Mouse (Mus musculus): ENCODE measurements around the gene Pkd2. TPM values are rescaled to one million over a fixed set of nuclear protein-coding genes. Genes with fewer than 3 reads are reported as not detected.

The Pkd2 gene
- total and polyA plus RNA-seq, 2 experiments: 5.7 to 11.2 TPM

DNA sequence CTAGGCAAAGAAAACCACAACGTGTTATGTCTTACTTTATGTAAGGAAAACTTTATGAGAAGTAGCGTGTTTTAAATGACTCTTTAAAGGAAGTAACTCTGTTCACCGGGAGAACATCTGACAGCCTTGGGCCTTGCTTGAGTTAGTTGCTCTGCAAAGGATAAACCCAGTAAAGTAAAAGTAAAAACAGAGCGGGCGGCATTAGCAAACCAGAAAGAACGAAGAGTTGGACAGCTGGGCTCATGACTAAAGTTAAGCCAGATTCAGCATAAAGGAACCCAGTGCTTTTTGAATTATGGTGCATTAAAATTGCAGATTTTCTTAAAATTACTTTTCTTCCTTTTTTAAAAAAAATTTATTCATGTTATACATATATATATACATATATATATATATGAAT, 4.7 kb upstream of the Pkd2 start:
- TF ChIP-seq POLR2A (IDR thresholded peaks at IDR 0.05; ENCODE audit: extremely low read depth, insufficient read depth, low read length): no peak
- TF ChIP-seq CTCF (IDR thresholded peaks at IDR 0.05; ENCODE audit: low read depth, low read length): no peak

DNA sequence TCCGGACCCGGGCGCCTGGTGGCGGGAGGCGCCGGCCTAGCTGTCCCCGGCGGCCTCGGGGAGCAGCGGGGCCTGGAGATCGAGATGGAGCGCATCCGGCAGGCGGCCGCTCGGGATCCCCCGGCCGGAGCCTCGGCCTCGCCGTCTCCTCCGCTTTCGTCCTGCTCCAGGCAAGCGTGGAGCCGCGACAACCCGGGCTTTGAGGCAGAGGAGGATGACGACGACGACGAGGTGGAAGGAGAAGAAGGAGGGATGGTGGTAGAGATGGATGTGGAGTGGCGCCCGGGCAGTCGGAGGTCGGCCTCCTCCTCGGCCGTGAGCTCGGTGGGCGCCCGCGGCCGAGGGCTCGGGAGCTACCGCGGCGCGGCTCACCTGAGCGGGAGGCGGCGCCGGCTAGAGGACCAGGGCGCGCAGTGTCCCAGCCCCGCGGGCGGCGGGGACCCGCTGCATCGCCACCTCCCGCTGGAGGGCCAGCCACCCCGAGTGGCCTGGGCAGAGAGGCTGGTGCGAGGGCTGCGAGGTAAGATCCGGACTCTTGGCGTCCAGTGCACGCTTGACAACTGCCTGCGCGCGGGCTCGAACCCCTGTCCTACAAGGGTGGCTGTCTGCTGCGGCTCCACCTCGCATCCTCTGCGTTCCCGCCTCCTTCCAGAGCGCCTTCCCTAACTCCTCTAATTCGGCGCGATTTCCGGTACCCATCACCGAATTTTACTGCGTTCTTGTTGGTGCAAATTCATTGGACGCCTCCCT, 631 bp downstream of the Pkd2 start:
- Histone ChIP-seq H3K79me2 (ENCODE audit: control insufficient read depth, insufficient read depth, low read length) (peaks cover 7% of the 10 kb centered on the region; the same call in 1 of the 2 replicates), H3K36me3 (ENCODE audit: control insufficient read depth, insufficient read depth, low read length) (no peaks in the 10 kb centered on the region), H3K27ac (replicated peaks; ENCODE audit: insufficient read depth, low read depth, low read length) (peak overlapping the region; percentile 40), H3K4me1 (ENCODE audit: control insufficient read depth, insufficient read depth, low read length) (peaks cover 5% of the 10 kb centered on the region; the same call in 1 of the 2 replicates), H3K9ac (ENCODE audit: low read depth, low read length) (peak overlapping the region; percentile 91), H3K4me3 (ENCODE audit: insufficient read depth, low read depth, low read length) (peak overlapping the region; percentile 98), H3K27me3 (ENCODE audit: control insufficient read depth, insufficient read depth, low read length) (no peaks in the 10 kb centered on the region)
- WGBS: 1% methylated on average over 81 of the region's 82 CpGs
- no peak for TF ChIP-seq CTCF (IDR thresholded peaks at IDR 0.05; ENCODE audit: low read depth, low read length)
- no peak for TF ChIP-seq POLR2A (IDR thresholded peaks at IDR 0.05; ENCODE audit: extremely low read depth, insufficient read depth, low read length)
- peak; percentile 24 for DNase-seq (ENCODE audit: extremely low read depth, low read depth, low spot score)

More for the DNA sequence above, 4.7 kb upstream of the Pkd2 start:
- H3K9ac ChIP-seq (ENCODE audit: low read depth, low read length): no peak overlapping the region
- H3K4me1 ChIP-seq (ENCODE audit: control insufficient read depth, insufficient read depth, low read length): peaks cover 2% of the 10 kb centered on the region; the same call in 1 of the 2 replicates
- H3K27me3 ChIP-seq (ENCODE audit: control insufficient read depth, insufficient read depth, low read length): no peaks in the 10 kb centered on the region; the same call in 1 of the 2 replicates
- no peak for DNase-seq (ENCODE audit: extremely low read depth, low read depth, low spot score)
- 91% methylated on average over 6 of the region's 6 CpGs for WGBS
- H3K4me3 ChIP-seq (ENCODE audit: insufficient read depth, low read depth, low read length): no peak overlapping the region
- no peaks in the 10 kb centered on the region for H3K36me3 ChIP-seq (ENCODE audit: control insufficient read depth, insufficient read depth, low read length)
- H3K27ac ChIP-seq (replicated peaks; ENCODE audit: insufficient read depth, low read depth, low read length): no peak overlapping the region
- no peaks in the 10 kb centered on the region for H3K79me2 ChIP-seq (ENCODE audit: control insufficient read depth, insufficient read depth, low read length)

DNA sequence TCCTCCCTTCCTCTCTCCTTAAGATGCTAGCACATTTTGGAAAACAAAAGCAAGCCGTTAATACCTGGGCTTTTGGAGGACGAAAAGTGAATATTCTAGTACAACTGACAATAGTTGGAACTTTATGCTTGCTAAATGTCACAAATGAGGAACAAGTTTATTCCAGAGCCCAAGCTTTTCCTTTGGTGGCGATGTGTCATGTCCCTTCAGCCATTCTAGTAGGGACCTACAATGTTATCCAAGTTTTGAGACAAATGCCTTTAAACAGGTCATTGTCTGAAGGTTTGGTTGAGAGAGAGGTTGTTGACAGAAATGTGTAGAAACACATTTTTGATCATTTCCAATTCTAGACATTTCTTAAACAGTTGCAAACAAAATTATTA, 1.2 kb downstream of the Pkd2 start:
- Histone ChIP-seq H3K9ac (ENCODE audit: low read depth, low read length) (no peak overlapping the region), H3K79me2 (ENCODE audit: control insufficient read depth, insufficient read depth, low read length) (peaks cover 7% of the 10 kb centered on the region; the same call in 1 of the 2 replicates), H3K4me1 (ENCODE audit: control insufficient read depth, insufficient read depth, low read length) (peaks cover 5% of the 10 kb centered on the region; the same call in 1 of the 2 replicates), H3K27me3 (ENCODE audit: control insufficient read depth, insufficient read depth, low read length) (no peaks in the 10 kb centered on the region), H3K4me3 (ENCODE audit: insufficient read depth, low read depth, low read length) (peak overlapping the region; percentile 98), H3K36me3 (ENCODE audit: control insufficient read depth, insufficient read depth, low read length) (peaks cover 2% of the 10 kb centered on the region; the same call in 1 of the 2 replicates), H3K27ac (replicated peaks; ENCODE audit: insufficient read depth, low read depth, low read length) (no peak overlapping the region)
- DNase-seq (ENCODE audit: extremely low read depth, low read depth, low spot score): no peak
- WGBS: 46% methylated on average over 3 of the region's 3 CpGs
- TF ChIP-seq POLR2A (IDR thresholded peaks at IDR 0.05; ENCODE audit: extremely low read depth, insufficient read depth, low read length) (no peak), CTCF (IDR thresholded peaks at IDR 0.05; ENCODE audit: low read depth, low read length) (no peak)

DNA sequence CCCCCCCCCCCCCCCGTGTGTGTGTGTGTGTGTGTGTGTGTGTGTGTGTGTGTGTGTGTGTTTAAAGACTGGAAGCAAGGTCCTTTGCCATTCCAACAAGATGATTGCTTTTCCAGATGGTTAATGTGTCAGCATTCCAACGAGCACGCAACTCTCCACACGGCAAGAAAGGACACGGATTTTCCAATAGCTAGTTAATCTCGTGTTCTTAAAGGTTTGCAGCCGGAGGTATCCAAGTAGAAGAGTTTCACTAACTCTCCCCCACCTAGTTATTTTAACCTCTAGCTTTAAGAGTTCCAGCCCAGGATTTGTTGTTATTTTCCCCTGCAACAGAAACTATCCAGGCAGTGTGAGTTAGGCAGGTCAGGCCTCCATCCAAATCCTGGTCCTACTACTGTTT, 1.6 kb downstream of the Pkd2 start:
- H3K4me1 ChIP-seq (ENCODE audit: control insufficient read depth, insufficient read depth, low read length): peaks cover 5% of the 10 kb centered on the region; the same call in 1 of the 2 replicates
- H3K79me2 ChIP-seq (ENCODE audit: control insufficient read depth, insufficient read depth, low read length): peaks cover 7% of the 10 kb centered on the region; the same call in 1 of the 2 replicates
- peak; percentile 40 for DNase-seq (ENCODE audit: extremely low read depth, low read depth, low spot score)
- no peak overlapping the region for H3K4me3 ChIP-seq (ENCODE audit: insufficient read depth, low read depth, low read length)
- H3K27ac ChIP-seq (replicated peaks; ENCODE audit: insufficient read depth, low read depth, low read length): no peak overlapping the region
- TF ChIP-seq CTCF (IDR thresholded peaks at IDR 0.05; ENCODE audit: low read depth, low read length) (no peak), POLR2A (IDR thresholded peaks at IDR 0.05; ENCODE audit: extremely low read depth, insufficient read depth, low read length) (no peak)
- 66% methylated on average over 7 of the region's 7 CpGs for WGBS
- H3K9ac ChIP-seq (ENCODE audit: low read depth, low read length): no peak overlapping the region
- H3K36me3 ChIP-seq (ENCODE audit: control insufficient read depth, insufficient read depth, low read length): peaks cover 2% of the 10 kb centered on the region; the same call in 1 of the 2 replicates
- H3K27me3 ChIP-seq (ENCODE audit: control insufficient read depth, insufficient read depth, low read length): no peaks in the 10 kb centered on the region

DNA sequence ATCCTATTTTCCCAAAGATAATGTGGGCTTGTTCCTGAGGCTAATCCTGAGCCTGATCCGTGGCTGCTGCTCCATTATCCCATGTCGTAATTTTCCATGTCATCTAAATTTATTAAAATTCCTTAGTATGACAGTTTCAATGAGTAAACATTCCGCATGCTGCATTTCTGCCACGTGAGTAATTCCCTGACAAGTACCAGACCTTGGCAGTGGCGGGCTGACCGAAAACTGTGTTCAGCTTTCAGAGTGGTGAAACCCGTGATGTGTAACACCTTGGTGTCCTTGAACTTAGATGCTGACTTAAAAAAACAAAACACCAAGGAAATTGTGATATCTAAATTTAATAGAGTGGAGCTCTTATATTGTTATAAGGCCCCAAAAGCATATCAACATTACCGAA, 6.0 kb downstream of the Pkd2 start:
- Histone ChIP-seq H3K36me3 (ENCODE audit: control insufficient read depth, insufficient read depth, low read length) (peaks cover 6% of the 10 kb centered on the region), H3K9ac (ENCODE audit: low read depth, low read length) (no peak overlapping the region), H3K79me2 (ENCODE audit: control insufficient read depth, insufficient read depth, low read length) (peaks cover 3% of the 10 kb centered on the region; the same call in 1 of the 2 replicates), H3K4me1 (ENCODE audit: control insufficient read depth, insufficient read depth, low read length) (no peaks in the 10 kb centered on the region), H3K27ac (replicated peaks; ENCODE audit: insufficient read depth, low read depth, low read length) (no peak overlapping the region), H3K4me3 (ENCODE audit: insufficient read depth, low read depth, low read length) (no peak overlapping the region), H3K27me3 (ENCODE audit: control insufficient read depth, insufficient read depth, low read length) (no peaks in the 10 kb centered on the region)
- TF ChIP-seq CTCF (IDR thresholded peaks at IDR 0.05; ENCODE audit: low read depth, low read length) (no peak), POLR2A (IDR thresholded peaks at IDR 0.05; ENCODE audit: extremely low read depth, insufficient read depth, low read length) (no peak)
- peak; percentile 31 for DNase-seq (ENCODE audit: extremely low read depth, low read depth, low spot score)
- 89% methylated on average over 8 of the region's 8 CpGs for WGBS

DNA sequence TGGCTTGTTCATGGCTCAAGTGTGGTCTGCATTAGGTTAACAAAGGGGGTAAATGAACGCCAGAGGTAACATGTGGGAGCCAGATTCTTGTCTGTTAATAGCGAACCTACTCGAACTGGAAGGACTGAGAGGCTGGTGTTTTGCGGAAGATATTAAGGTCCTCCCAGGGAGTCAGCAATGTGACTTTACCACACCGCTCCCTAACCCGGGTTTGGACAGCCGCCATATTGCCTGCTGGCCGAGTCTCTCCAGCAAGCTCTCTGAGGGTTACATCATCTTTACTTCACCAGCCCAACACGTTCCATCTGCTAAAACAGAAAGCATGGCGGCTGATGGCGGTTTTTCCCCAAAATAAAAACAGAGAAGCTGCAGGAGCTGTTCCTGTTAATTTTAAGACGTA, 6.5 kb downstream of the Pkd2 start:
- Histone ChIP-seq H3K36me3 (ENCODE audit: control insufficient read depth, insufficient read depth, low read length) (peaks cover 6% of the 10 kb centered on the region), H3K27me3 (ENCODE audit: control insufficient read depth, insufficient read depth, low read length) (no peaks in the 10 kb centered on the region), H3K4me1 (ENCODE audit: control insufficient read depth, insufficient read depth, low read length) (no peaks in the 10 kb centered on the region; the same call in 1 of the 2 replicates), H3K79me2 (ENCODE audit: control insufficient read depth, insufficient read depth, low read length) (peaks cover 3% of the 10 kb centered on the region; the same call in 1 of the 2 replicates), H3K27ac (replicated peaks; ENCODE audit: insufficient read depth, low read depth, low read length) (no peak overlapping the region), H3K4me3 (ENCODE audit: insufficient read depth, low read depth, low read length) (no peak overlapping the region), H3K9ac (ENCODE audit: low read depth, low read length) (no peak overlapping the region)
- no peak for TF ChIP-seq CTCF (IDR thresholded peaks at IDR 0.05; ENCODE audit: low read depth, low read length)
- TF ChIP-seq POLR2A (IDR thresholded peaks at IDR 0.05; ENCODE audit: extremely low read depth, insufficient read depth, low read length): no peak
- DNase-seq (ENCODE audit: extremely low read depth, low read depth, low spot score): peak; percentile 19
- WGBS: 92% methylated on average over 12 of the region's 12 CpGs
